Mouse (Mus musculus): ENCODE measurements around the gene Zc3h10. TPM values are rescaled to one million over a fixed set of nuclear protein-coding genes. Genes with fewer than 3 reads are reported as not detected.

The Zc3h10 gene
- polyA plus RNA-seq, 1 experiment from 2014 or later, result 10.4 TPM

DNA sequence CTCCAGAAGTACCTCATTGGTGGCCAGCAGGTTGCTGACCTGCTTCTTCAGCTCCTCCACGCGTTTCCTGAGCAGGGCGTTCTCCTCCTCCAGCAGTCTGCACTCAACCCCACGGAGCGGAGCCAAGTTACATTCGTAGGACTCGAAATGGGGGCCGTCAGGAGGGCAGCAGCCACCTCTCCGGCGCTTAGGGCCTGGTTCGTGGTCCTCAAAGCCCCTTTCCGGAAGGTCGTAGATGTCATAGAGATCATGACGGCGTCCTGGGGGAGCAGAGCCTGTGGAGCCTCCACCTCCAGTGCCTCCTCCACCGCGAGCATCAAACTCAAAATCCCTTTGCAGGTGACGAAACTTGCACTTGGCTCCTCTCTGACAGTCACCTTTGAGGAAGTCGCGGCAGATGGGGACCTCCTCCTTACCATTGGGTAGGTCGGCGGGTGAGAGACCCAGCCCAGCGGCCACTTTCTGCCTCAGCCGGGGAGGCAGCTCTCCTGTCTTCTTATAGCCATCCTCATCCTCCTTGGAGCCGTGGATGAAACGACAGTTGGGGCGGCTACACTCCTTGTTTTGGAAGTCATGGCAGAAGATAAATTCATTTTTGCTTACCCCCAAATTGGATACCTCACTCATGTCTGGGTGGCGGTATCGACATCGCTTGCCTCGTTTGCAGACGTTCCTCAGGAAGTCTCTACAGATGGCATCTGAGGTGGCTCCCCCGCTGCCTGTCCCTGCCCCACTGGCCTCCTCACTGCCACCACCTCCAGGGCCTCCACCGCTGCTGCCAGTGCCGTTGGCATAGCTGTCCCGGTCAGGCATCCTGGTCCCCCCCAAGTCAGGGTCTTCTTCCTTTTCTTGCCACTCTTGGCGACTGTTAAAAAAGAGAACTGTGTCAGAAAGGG is 2.7 kb downstream of the Zc3h10 start:
- H3K4me2 ChIP-seq (replicated peaks; ENCODE audit: low read depth), result no peak overlapping the region
- H3K27me3 ChIP-seq (replicated peaks; ENCODE audit: control insufficient read depth, insufficient read depth, low read length), result no peaks in the 10 kb centered on the region
- ATAC-seq, result no peak
- no peaks in the 10 kb centered on the region for H3K4me1 ChIP-seq (replicated peaks; ENCODE audit: control insufficient read depth, insufficient read depth, low read length)
- no peak for TF ChIP-seq CTCF (IDR thresholded peaks at IDR 0.05; ENCODE audit: low read depth)
- H3K27ac ChIP-seq (ENCODE audit: low read depth, low read length), result no peak overlapping the region
- no peak overlapping the region for H3K9ac ChIP-seq (ENCODE audit: low read depth, low read length)
- no peaks in the 10 kb centered on the region for H3K9me3 ChIP-seq (ENCODE audit: control insufficient read depth)
- H3K36me3 ChIP-seq (ENCODE audit: control insufficient read depth, insufficient read depth), result peaks cover 39% of the 10 kb centered on the region
- H3K4me3 ChIP-seq (ENCODE audit: low read depth, low read length), result no peak overlapping the region
- WGBS, result 93% methylated on average over 37 of the region's 37 CpGs

- Histone ChIP-seq H3K9ac (ENCODE audit: low read depth, low read length) (no peak overlapping the region), H3K27me3 (replicated peaks; ENCODE audit: control insufficient read depth, insufficient read depth, low read length) (no peaks in the 10 kb centered on the region), H3K4me2 (replicated peaks; ENCODE audit: low read depth) (no peak overlapping the region), H3K27ac (ENCODE audit: low read depth, low read length) (peak overlapping the region; percentile 35; the same call in 1 of the 2 replicates), H3K4me1 (replicated peaks; ENCODE audit: control insufficient read depth, insufficient read depth, low read length) (no peaks in the 10 kb centered on the region), H3K4me3 (ENCODE audit: low read depth, low read length) (no peak overlapping the region), H3K9me3 (ENCODE audit: control insufficient read depth) (no peaks in the 10 kb centered on the region), H3K36me3 (ENCODE audit: control insufficient read depth, insufficient read depth) (peaks cover 39% of the 10 kb centered on the region)
- ATAC-seq, result no peak
- 95% methylated on average over 15 of the region's 15 CpGs for WGBS
- TF ChIP-seq CTCF (IDR thresholded peaks at IDR 0.05; ENCODE audit: low read depth), result no peak
Observed at GRCm38 (mm10) chr10:128544151-128544657, 3.4 kb downstream of the Zc3h10 start.

- Histone ChIP-seq H3K27me3 (replicated peaks; ENCODE audit: control insufficient read depth, insufficient read depth, low read length) (no peaks in the 10 kb centered on the region), H3K27ac (ENCODE audit: low read depth, low read length) (no peak overlapping the region), H3K4me1 (replicated peaks; ENCODE audit: control insufficient read depth, insufficient read depth, low read length) (no peaks in the 10 kb centered on the region), H3K9ac (ENCODE audit: low read depth, low read length) (no peak overlapping the region), H3K36me3 (ENCODE audit: control insufficient read depth, insufficient read depth) (peaks cover 39% of the 10 kb centered on the region), H3K4me2 (replicated peaks; ENCODE audit: low read depth) (no peak overlapping the region), H3K4me3 (ENCODE audit: low read depth, low read length) (no peak overlapping the region), H3K9me3 (ENCODE audit: control insufficient read depth) (no peaks in the 10 kb centered on the region)
- WGBS, result 50% methylated on average over 2 of the region's 2 CpGs
- TF ChIP-seq CTCF (IDR thresholded peaks at IDR 0.05; ENCODE audit: low read depth), result no peak
- ATAC-seq, result no peak
Observed at GRCm38 (mm10) chr10:128543100-128543499, 4.5 kb downstream of the Zc3h10 start.

DNA sequence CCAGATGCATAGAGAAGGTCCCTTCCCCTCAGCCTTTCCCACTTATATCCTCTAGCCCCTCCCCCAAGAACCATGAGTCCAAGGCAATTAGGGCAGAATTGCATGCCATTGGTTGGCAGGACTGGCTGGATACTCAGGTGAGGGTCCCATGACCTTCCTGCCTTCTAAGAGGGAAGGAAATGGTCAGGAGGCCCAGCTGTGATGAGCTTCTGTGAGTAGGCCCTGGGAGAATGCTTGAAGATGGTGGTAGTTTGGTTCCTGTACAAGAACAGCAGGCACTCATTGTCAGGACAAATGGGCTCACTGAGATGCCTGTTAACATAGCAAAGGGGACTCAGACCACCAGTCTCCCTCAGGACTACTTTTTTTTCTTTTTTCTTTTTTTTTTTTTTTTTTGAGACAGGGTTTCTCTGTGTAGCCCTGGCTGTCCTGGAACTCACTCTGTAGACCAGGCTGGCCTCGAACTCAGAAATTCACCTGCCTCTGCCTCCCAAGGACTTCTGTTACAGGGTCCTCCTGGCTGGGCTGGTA is 9.2 kb downstream of the Zc3h10 start:
- Histone ChIP-seq H3K4me3 (ENCODE audit: low read depth, low read length) (no peak overlapping the region), H3K9me3 (ENCODE audit: control insufficient read depth) (no peaks in the 10 kb centered on the region), H3K27me3 (replicated peaks; ENCODE audit: control insufficient read depth, insufficient read depth, low read length) (no peaks in the 10 kb centered on the region), H3K27ac (ENCODE audit: low read depth, low read length) (no peak overlapping the region), H3K36me3 (ENCODE audit: control insufficient read depth, insufficient read depth) (peaks cover 15% of the 10 kb centered on the region; the same call in 1 of the 2 replicates), H3K9ac (ENCODE audit: low read depth, low read length) (no peak overlapping the region), H3K4me2 (replicated peaks; ENCODE audit: low read depth) (no peak overlapping the region), H3K4me1 (replicated peaks; ENCODE audit: control insufficient read depth, insufficient read depth, low read length) (no peaks in the 10 kb centered on the region)
- no peak for ATAC-seq
- 80% methylated on average over 1 of the region's 1 CpGs for WGBS
- TF ChIP-seq CTCF (IDR thresholded peaks at IDR 0.05; ENCODE audit: low read depth), result no peak

GRCm38 (mm10) chr10:128536266-128536940 is 11.2 kb downstream of the Zc3h10 start:
- 0 out of 2 replicates have a peak overlapping the region, but pooled peaks have one; percentile 8 for H3K27ac ChIP-seq (ENCODE audit: low read depth, low read length)
- H3K4me2 ChIP-seq (replicated peaks; ENCODE audit: low read depth), result peak overlapping the region; percentile 53
- H3K27me3 ChIP-seq (replicated peaks; ENCODE audit: control insufficient read depth, insufficient read depth, low read length), result no peaks in the 10 kb centered on the region
- H3K9ac ChIP-seq (ENCODE audit: low read depth, low read length), result no peak overlapping the region
- peak; percentile 88 for ATAC-seq
- peak; percentile 94 for TF ChIP-seq CTCF (IDR thresholded peaks at IDR 0.05; ENCODE audit: low read depth)
- H3K4me1 ChIP-seq (replicated peaks; ENCODE audit: control insufficient read depth, insufficient read depth, low read length), result no peaks in the 10 kb centered on the region
- peaks cover 3% of the 10 kb centered on the region; the same call in 1 of the 2 replicates for H3K36me3 ChIP-seq (ENCODE audit: control insufficient read depth, insufficient read depth)
- peak overlapping the region; percentile 14; the same call in 1 of the 2 replicates for H3K4me3 ChIP-seq (ENCODE audit: low read depth, low read length)
- H3K9me3 ChIP-seq (ENCODE audit: control insufficient read depth), result no peaks in the 10 kb centered on the region
- WGBS, result 13% methylated on average over 18 of the region's 18 CpGs
